In the genomic region with DNA sequence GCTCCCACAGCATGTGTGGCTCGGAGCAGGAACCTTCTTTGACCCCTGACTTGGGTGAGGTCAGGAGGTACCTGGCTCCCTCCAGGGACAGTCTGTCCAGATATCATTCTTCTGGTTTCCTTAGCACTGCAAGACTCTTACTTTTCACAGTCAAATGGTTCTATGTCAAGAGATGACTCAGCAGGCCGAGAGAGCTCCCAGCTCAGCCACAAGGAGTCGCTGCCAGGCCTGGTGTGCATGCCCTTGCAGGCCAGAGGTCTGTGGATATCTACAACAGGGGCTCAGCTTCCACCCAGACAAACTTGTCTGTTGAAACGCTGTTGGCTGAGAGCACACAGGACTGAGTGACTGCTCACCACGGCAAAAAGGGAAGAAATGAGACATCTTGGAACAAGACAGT, we compare ENCODE assay signal across 9 mouse cellular contexts. TPM values are rescaled to one million over a fixed set of nuclear protein-coding genes. Genes with fewer than 3 reads are reported as not detected.
DNase-seq lines count a peak whose midpoint lies in the region; ATAC-seq lines count a peak whose summit lies in the region.
"Had no signal": no experiment of that assay in that cellular context is flagged by ENCODE, and none has a peak within 500 bp of the region (broad histone marks: within the 10 kb centered on the region; RNA-seq: fewer than 3 reads in every experiment).

No protein-coding gene starts in this region.

- no peaks in the 10 kb centered on the region for H3K27me3 ChIP-seq in heart, embryonic 10.5 days (ENCODE audit: insufficient read depth, poor library complexity, severe bottlenecking)
- H3K27me3 ChIP-seq: limb, embryonic 12.5 days had no signal

- ATAC-seq in megakaryocyte, adult 5-6 weeks (ENCODE audit: poor library complexity, severe bottlenecking): peak; percentile 67

- 38% methylated on average over 5 of the region's 5 CpGs for WGBS in heart, embryonic 10.5 days

- no peaks in the 10 kb centered on the region for H3K9me3 ChIP-seq in heart, embryonic 10.5 days
- H3K9me3 ChIP-seq: limb, embryonic 12.5 days had no signal

- H3K4me1 ChIP-seq in heart, embryonic 10.5 days: peaks cover 46% of the 10 kb centered on the region

- intact Hi-C loops in heart, postnatal 10 days (cut with DNase I): loop anchor here (1.0 kb wide), 1 partner anchor 81 kb away; no protein-coding TSS in a partner anchor

- 0 out of 2 replicates have a peak overlapping the region, but pooled peaks have one; percentile 62 for H3K27ac ChIP-seq in heart, embryonic 10.5 days
- H3K27ac ChIP-seq: limb, embryonic 12.5 days had no signal

- no peak overlapping the region for H3K4me3 ChIP-seq in heart, embryonic 10.5 days
- H3K4me3 ChIP-seq: limb, embryonic 12.5 days had no signal

- DNase-seq in heart, embryonic 10.5 days (ENCODE audit: low spot score): no peak
- DNase-seq in heart, adult 9 months (ENCODE audit: low spot score in 2 of 2): no peak
- DNase-seq in B cell, adult 2 months: peak; percentile 44 to 46
- peak; percentile 79 for DNase-seq in adrenal gland, postnatal 25 days
- DNase-seq in heart, postnatal 10 days: peak; percentile 68 to 79
- peak; percentile 68 to 70 for DNase-seq in urinary bladder, postnatal 36 days (ENCODE audit: low spot score in 2 of 2)
- DNase-seq in left cerebral cortex, adult 8-10 months (ENCODE audit: low spot score in 2 of 2): no peak

- peaks cover 29% of the 10 kb centered on the region for H3K36me3 ChIP-seq in heart, embryonic 10.5 days

RNA-seq across cellular contexts. Expression of a gene that starts 20.9 kb away (rescaled TPM):
- polyA plus RNA-seq in heart, embryonic 10.5 days (2016; fragmentation: Nextera tagmentation; extraction: Ambion mirVana): 7.6 and 11.5 TPM in 2 replicates
- 38.8 and 41.3 TPM in 2 replicates for total RNA-seq in adrenal gland, postnatal 25 days (2021)
- total RNA-seq in heart, postnatal 10 days (2021): 1 to 10 TPM; 3.3 to 6.2 TPM
- total RNA-seq in megakaryocyte, adult 5-6 weeks (2015): 6.9 and 9.4 TPM in 2 replicates
- 1.2 and 1.8 TPM in 2 replicates for total RNA-seq in megakaryocyte, adult 5-6 weeks (2017)
- total RNA-seq in left cerebral cortex, adult 8-10 months (2022): 1 to 10 TPM; 5.9 to 6.6 (median 6.3) TPM

RNA-seq across cellular contexts. Expression of a gene that starts 30.1 kb away (rescaled TPM):
- 516 and 546 TPM in 2 replicates for polyA plus RNA-seq in heart, embryonic 10.5 days (2016; fragmentation: Nextera tagmentation; extraction: Ambion mirVana)
- 448 and 476 TPM in 2 replicates for total RNA-seq in adrenal gland, postnatal 25 days (2021)
- total RNA-seq in heart, postnatal 10 days (2021): 100 to 1,000 TPM; 239 to 266 TPM
- 129 and 145 TPM in 2 replicates for total RNA-seq in megakaryocyte, adult 5-6 weeks (2015)
- total RNA-seq in megakaryocyte, adult 5-6 weeks (2017): 127 and 133 TPM in 2 replicates
- total RNA-seq in left cerebral cortex, adult 8-10 months (2022): 100 to 1,000 TPM; 448 to 504 (median 464) TPM

RNA-seq across cellular contexts. Expression of a gene that starts 48.1 kb away (rescaled TPM):
- not detected in 2 replicates for polyA plus RNA-seq in heart, embryonic 10.5 days (2016; fragmentation: Nextera tagmentation; extraction: Ambion mirVana)
- total RNA-seq in adrenal gland, postnatal 25 days (2021): not detected in 2 replicates
- not detected for total RNA-seq in heart, postnatal 10 days (2021)
- not detected in 2 replicates for total RNA-seq in megakaryocyte, adult 5-6 weeks (2015)
- total RNA-seq in megakaryocyte, adult 5-6 weeks (2017): not detected in 2 replicates
- not detected for total RNA-seq in left cerebral cortex, adult 8-10 months (2022)
- polyA plus RNA-seq: limb, embryonic 12.5 days had no signal

Comparison
In these comparisons a context has a peak if more than half of its experiments do, and no peak if none do; other contexts are left out.
1. DNase-seq: peak in B cell, adult 2 months (2 of 2), adrenal gland, postnatal 25 days (single experiment), heart, postnatal 10 days (2 of 2) and urinary bladder, postnatal 36 days (2 of 2); none in heart, embryonic 10.5 days (single experiment), heart, adult 9 months (0 of 2) and left cerebral cortex, adult 8-10 months (0 of 2).